Mouse (Mus musculus): ENCODE data around the gene Antxr1.

DNA sequence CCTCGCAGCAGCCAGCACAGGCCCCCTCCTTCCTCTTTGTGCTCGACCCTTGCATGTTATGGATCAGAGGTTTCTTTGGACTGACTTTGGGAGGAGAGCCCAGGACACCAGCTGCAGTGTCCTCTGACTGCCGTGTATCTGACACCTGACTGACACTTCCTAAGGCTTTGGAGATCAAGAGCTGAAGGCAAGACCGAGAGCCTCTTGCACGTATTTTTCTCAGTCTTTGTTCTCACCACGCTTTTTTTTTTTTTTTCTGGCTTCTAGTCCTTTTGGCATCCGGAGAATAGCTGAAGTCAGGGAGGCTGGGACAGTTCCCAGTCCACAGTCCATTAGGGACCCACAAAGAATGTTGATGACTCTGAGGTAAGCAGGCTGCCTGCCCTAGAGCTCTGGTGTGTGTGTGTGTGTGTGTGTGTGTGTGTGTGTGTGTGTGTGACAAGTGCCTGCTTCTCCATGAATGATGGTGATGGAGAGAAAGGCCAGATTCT lies 233.2 kb downstream of the Antxr1 start:
- TF ChIP-seq CTCF (IDR thresholded peaks at IDR 0.05; ENCODE audit: insufficient read depth, low read length) (no peak), POLR2A (IDR thresholded peaks at IDR 0.05; ENCODE audit: borderline replicate concordance, extremely low read depth, low read depth, low read length) (no peak)

Measured in lung, adult 2 months (tissue).